Mouse (Mus musculus) E14TG2a.4 (cell line): Measurements from ENCODE around the gene Olfr558.
A peak's percentile ranks its signal among the peaks of the same experiment; 100 is the strongest.

ENCODE experiments used
- H3K27me3 ChIP-seq: 2 replicates; pipeline ENCODE4 v1.6.1; 2014; ENCODE audit warnings: low read length, control low read depth; ENCODE audit not compliant: insufficient read depth
- H3K36me3 ChIP-seq: 2 replicates; pipeline ENCODE4 v1.6.1; 2014; ENCODE audit warnings: low read length, control low read depth; ENCODE audit not compliant: insufficient read depth
- H3K4me1 ChIP-seq: replicated peaks from 2 replicates; pipeline ENCODE4 v1.6.1; 2014; ENCODE audit warnings: low read depth, low read length, control low read depth
- H3K4me3 ChIP-seq: replicated peaks from 2 replicates; pipeline ENCODE4 v1.5.1; 2014; ENCODE audit warnings: mild to moderate bottlenecking, low read length
- H3K9me3 ChIP-seq: 2 replicates; pipeline ENCODE4 v1.6.1; 2014; ENCODE audit warnings: low read length, control low read depth
- CTCF ChIP-seq: conservative IDR thresholded peaks from 2 replicates; pipeline ENCODE4 v1.5.1; 2014; ENCODE audit warnings: low read length
- NANOG ChIP-seq: IDR thresholded peaks from 2 replicates; pipeline ENCODE4 v1.6.1; 2014; ENCODE audit warnings: borderline replicate concordance, low read length, mixed read lengths
- POU5F1 ChIP-seq: IDR thresholded peaks from 2 replicates; pipeline ENCODE4 v1.6.1; 2014; ENCODE audit warnings: low read length, borderline replicate concordance

The Olfr558 gene

GRCm38 (mm10) chr7:102701915-102702314 is at the start of gene Olfr558:
Gene Olfr558, plus strand, starts transcription at chr7:102702215.
- TF ChIP-seq CTCF, result no peak
- no peak for TF ChIP-seq POU5F1
- TF ChIP-seq NANOG, result no peak
- H3K27me3 ChIP-seq, result no peaks in the 10 kb centered on the region
- H3K9me3 ChIP-seq, result no peaks in the 10 kb centered on the region
- no peaks in the 10 kb centered on the region for H3K4me1 ChIP-seq
- H3K4me3 ChIP-seq, result no peak within 1 kb of the TSS
- H3K36me3 ChIP-seq, result no peaks in the 10 kb centered on the region

DNA sequence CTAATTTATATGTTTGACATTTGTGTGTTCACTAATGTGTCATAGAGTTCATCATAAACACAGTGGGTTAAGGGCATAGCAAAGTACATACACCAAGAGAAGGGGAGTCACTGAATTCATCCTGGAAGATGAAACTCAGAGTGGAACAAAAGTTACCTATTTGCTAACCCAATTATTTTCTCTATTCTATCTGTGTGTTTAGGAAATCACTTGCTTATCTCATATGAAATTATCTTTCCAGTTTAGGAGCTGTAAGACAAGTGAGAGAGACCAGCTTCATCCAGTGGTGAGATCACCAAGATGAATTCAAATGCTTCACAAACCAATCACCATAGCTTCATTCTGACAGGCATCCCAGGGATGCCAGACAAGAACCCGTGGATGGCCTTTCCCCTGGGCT is 43.5 kb upstream of the Olfr558 start, which contains the start of gene Olfr555:
Gene Olfr555, plus strand, starts transcription at position 301 of the 400 bp plus-strand sequence.
- Histone ChIP-seq H3K4me3 (no peak within 1 kb of the TSS), H3K4me1 (no peaks in the 10 kb centered on the region), H3K27me3 (0 out of 2 replicates have a peak, but pooled peaks cover 3% of the 10 kb centered on the region), H3K9me3 (no peaks in the 10 kb centered on the region), H3K36me3 (no peaks in the 10 kb centered on the region)
- TF ChIP-seq CTCF (no peak), NANOG (no peak), POU5F1 (no peak)

- H3K4me3 ChIP-seq, result no peak within 1 kb of the TSS
These were observed 37.4 kb upstream of the Olfr558 start, which contains the start of gene Olfr556 for GRCm38 (mm10) chr7:102664599-102664998. Gene Olfr556, plus strand, starts transcription at chr7:102664899.

DNA sequence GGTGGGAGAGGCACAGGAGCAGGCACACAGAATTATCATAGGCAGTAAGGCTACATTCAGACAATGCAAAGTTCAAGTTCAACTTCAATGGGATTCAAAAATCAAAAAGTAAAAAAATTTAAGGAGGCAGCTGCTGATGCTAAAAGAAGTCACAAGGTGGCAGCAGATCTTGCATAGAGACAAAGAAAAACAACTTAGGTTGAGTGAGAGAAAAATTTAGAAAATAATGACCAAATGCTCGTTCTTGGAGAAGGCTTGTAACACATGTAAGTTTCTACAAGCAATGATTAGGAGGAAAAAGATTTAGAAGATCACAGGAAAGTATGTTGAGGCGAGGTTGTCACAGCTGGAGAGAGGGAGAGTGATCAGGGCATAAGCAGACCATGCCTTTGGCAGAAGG is 36.6 kb upstream of the Olfr558 start:
- Histone ChIP-seq H3K36me3 (no peaks in the 10 kb centered on the region), H3K4me1 (no peaks in the 10 kb centered on the region), H3K4me3 (no peak overlapping the region), H3K27me3 (no peaks in the 10 kb centered on the region), H3K9me3 (no peaks in the 10 kb centered on the region)
- no peak for TF ChIP-seq NANOG
- peak; percentile 49 for TF ChIP-seq CTCF

More at GRCm38 (mm10) chr7:102664599-102664998, 37.4 kb upstream of the Olfr558 start, which contains the start of gene Olfr556:
- Histone ChIP-seq H3K9me3 (no peaks in the 10 kb centered on the region), H3K27me3 (no peaks in the 10 kb centered on the region), H3K36me3 (no peaks in the 10 kb centered on the region), H3K4me1 (no peaks in the 10 kb centered on the region)
- TF ChIP-seq CTCF, result no peak
- TF ChIP-seq POU5F1, result no peak
- no peak for TF ChIP-seq NANOG

DNA sequence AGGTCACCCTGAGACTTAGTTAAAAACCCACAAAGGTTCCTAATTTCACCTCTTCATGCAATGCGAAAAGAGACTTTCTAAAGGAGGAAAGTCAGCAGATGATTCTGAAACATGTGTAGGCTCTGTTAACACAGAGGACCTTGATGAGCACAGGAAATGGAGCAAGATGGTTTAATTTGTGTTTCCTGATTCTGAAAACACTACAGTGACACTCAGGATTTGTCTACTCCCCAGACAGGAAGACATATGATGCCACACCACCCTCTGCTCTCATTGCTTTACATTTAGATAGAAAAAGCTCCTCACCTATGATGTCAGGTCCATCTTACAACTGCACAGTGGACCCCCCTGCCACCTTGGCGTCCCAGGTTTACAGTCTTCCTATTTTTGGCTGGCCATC is 25.8 kb upstream of the Olfr558 start:
- peaks cover 13% of the 10 kb centered on the region for H3K27me3 ChIP-seq
- no peak overlapping the region for H3K4me3 ChIP-seq
- H3K4me1 ChIP-seq, result 0 out of 2 replicates have a peak, but pooled peaks cover 6% of the 10 kb centered on the region
- H3K9me3 ChIP-seq, result no peaks in the 10 kb centered on the region
- H3K36me3 ChIP-seq, result no peaks in the 10 kb centered on the region
- no peak for TF ChIP-seq CTCF
- no peak for TF ChIP-seq NANOG
- TF ChIP-seq POU5F1, result no peak

DNA sequence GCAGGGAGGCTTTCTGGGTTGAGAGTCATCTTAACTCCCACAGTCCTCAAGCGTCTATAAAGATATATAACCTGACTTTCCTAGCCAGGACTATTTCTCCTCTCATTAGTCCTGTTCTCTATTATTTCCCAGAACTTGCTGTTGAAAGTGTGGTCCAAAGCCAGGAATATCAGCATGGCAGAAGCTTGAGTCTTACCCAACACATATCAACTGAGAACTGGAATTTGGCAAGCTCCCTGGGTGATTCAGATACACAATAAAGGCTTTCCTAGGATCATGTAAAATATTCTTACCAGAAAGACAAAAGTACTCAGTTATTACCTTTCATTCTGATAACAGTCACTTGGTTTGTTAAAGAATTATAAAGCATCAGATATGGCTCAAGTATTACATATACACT is 20.1 kb upstream of the Olfr558 start:
- TF ChIP-seq POU5F1, result no peak
- no peak for TF ChIP-seq CTCF
- no peak for TF ChIP-seq NANOG
- H3K27me3 ChIP-seq, result peaks cover 22% of the 10 kb centered on the region
- no peaks in the 10 kb centered on the region for H3K36me3 ChIP-seq
- no peak overlapping the region for H3K4me3 ChIP-seq
- 0 out of 2 replicates have a peak, but pooled peaks cover 6% of the 10 kb centered on the region for H3K4me1 ChIP-seq
- H3K9me3 ChIP-seq, result no peaks in the 10 kb centered on the region

GRCm38 (mm10) chr7:102686944-102687501 is 15.0 kb upstream of the Olfr558 start, which contains the start of gene Trim68:
Gene Trim68, minus strand, starts transcription at chr7:102687327.
- TF ChIP-seq POU5F1 (no peak), CTCF (no peak), NANOG (no peak)
- Histone ChIP-seq H3K4me1 (peaks cover 6% of the 10 kb centered on the region; the same call in 1 of the 2 replicates), H3K36me3 (no peaks in the 10 kb centered on the region), H3K4me3 (peak within 1 kb of the TSS; percentile 79), H3K9me3 (peaks cover 6% of the 10 kb centered on the region), H3K27me3 (peaks cover 7% of the 10 kb centered on the region)

DNA sequence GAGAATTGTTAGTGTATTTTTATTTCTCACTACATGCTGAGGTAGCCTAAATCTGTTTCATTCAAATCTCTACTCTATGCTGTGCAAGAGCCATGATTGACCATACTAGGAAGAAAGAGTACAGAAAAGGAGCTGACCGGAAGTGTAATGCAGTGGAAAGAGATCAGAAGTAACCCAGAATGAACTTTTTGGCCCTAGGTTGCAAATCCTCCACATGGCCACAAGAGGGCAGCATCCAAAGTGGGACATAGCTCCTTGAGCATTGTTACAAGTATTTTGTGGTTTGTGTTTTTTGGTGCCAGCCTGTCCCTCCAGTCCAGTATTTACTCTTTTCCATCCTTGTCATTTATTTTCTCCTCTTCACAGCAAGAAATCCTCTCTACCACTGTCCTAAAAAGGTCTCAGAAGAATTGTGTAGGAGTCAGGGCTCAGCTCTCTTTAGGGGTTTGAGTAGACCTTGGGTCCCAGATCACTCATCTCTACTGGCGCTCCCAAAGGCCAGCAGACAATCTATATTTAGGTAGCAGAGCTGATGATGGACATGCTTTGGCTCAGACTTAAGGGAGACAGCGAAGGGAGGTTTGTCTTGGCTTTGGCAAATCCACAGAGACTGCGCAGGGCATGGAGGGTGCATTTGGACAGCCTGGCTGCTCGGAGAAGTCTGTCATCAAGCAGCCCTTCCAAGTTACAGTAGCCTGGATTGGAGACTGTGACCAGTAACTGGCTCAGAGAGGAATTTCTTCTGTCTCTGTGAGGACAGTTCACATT is 6.5 kb upstream of the Olfr558 start, which contains the start of gene Olfr557:
Gene Olfr557, plus strand, starts transcription at position 553 of the 768 bp plus-strand sequence.
- H3K4me1 ChIP-seq, result no peaks in the 10 kb centered on the region
- no peaks in the 10 kb centered on the region for H3K36me3 ChIP-seq
- H3K4me3 ChIP-seq, result no peak within 1 kb of the TSS
- TF ChIP-seq NANOG (no peak), CTCF (peak; percentile 97)
- peaks cover 3% of the 10 kb centered on the region; the same call in 1 of the 2 replicates for H3K27me3 ChIP-seq
- H3K9me3 ChIP-seq, result no peaks in the 10 kb centered on the region
